Mouse (Mus musculus): ENCODE data around the gene Gmps. TPM values are rescaled to one million over a fixed set of nuclear protein-coding genes. Genes with fewer than 3 reads are reported as not detected.

The Gmps gene
- total RNA-seq (2021): 10 to 100 TPM; 24.4 to 25.0 TPM
- long read RNA-seq, experiment 1, full-length matches to known transcripts: 83 of 92 reads
- long read RNA-seq, experiment 1, partial matches to known transcripts: 5 of 92 reads
- long read RNA-seq, experiment 1, other reads (novel, unspliced or antisense): 4 of 92 reads
- long read RNA-seq, experiment 2, full-length matches to known transcripts: 11 of 12 reads
- long read RNA-seq, experiment 2, partial matches to known transcripts: 0 of 12 reads
- long read RNA-seq, experiment 2, other reads (novel, unspliced or antisense): 1 of 12 reads

GRCm38 (mm10) chr3:63975955-63976908 lies at the start of gene Gmps:
Gmps (plus strand) TSS chr3:63976106.
- DNase-seq: peak; percentile 94 to 96

- DNase-seq: peak; percentile 94 to 96
Measured at GRCm38 (mm10) chr3:63928878-63929859, 46.7 kb upstream of the Gmps start, which contains the start of gene E130311K13Rik. E130311K13Rik (minus strand) TSS chr3:63929472.

DNA sequence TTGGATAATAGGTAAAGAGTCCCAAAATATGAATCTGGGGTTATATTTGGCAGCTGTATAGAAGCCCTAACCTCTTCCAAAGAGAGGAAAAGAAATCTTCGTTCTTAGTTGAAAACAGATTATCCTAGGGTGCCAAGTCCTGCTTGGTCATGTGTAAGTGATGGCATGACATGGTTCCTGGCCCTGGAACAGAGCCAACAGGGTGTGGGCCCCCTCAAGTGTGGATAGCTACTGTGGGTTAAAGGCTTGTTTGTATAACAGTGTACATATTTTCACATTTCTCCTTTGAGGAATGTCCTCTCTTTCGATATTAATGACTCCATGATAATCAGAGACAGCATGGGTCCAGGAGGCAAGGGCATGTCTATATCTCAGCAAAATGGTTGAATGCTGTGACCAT lies 37.0 kb upstream of the Gmps start:
- DNase-seq: no peak

DNA sequence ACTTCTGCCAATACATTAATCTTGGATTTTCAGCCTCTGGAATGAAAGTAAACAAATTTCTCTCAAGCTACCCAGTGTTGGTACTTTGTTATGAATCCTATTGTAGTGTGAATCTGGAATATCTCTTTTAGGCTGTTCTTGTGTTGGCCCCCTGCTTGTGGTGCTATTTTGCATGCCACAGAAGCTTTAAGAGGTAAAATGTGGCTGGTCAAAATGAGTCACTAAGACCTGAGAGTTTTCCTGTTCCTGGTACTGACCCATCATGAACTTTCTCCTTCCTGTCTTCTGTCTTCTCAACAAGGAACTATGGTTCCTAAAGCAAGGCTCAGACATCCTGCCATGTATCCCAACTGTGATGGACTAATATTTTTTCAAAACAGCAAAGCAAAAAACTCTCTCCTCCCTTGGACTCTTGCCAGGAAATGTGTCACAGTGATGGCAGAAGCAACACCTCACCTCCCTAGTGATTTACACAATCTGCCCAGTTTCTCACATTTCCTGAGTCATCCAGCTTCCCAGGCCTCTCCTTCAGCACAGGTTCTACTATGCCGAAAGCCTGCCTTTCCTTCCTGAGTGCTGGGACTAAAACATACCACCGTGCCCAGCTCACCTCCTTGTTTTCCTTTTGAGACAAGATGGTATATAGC lies 34.6 kb upstream of the Gmps start:
- DNase-seq: no peak

DNA sequence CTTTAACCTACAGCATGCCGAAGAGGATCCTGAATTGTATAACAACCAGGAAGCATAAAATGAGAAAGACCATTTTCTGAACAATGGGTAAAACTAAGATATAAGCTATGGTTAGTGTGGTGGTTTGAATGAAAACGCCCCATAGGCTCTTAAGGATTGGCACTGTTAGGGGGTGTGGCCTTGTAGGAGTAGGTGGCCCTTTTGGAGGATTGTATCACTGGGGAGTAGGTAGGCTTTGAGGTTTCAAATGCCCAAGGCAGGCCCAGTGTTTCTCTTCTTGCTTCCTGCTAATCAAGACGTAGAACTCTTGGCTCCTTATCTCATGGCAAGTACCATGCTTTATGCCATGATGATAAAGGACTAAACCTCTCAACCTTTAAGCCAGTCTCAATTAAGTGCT lies 26.1 kb upstream of the Gmps start:
- no peak for DNase-seq

DNA sequence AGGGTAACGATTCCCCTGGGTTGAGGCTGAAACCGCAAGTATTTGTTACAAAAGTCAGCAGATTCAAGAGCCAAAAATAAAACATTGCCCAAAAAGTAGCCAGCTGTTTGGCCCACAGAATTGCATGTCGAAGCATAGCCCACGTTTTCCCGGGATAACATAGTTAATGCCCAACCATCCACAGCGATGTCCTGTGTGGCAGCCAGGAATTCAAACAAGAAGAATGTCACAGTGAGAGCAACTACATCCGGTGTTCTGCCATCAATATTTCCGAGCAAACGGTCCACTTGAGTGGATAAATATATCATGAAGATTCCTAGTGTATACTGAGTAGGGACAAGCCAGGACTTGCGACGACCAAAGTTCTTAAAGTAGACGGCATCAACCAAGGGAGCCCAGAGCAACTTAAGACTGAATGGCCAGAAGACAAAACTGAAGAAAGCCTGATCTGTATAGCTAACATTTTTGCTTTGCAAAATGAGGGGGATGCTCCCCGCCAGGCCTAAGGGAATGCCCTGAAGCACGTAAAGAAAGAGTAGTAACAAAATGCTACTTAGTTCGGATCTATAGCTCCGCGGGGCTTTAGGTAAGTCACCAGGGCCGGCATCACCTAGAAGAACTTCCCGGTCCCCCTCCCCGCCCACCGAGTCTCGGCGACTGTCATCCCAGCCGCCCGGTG lies 12.3 kb upstream of the Gmps start:
- DNase-seq: peak in 1 of 2 experiments; percentile 1

GRCm38 (mm10) chr3:63964100-63964921 lies 11.6 kb upstream of the Gmps start, which contains the start of gene Slc33a1:
Slc33a1 (minus strand) TSS chr3:63964768.
- peak; percentile 98 to 99 for DNase-seq

DNA sequence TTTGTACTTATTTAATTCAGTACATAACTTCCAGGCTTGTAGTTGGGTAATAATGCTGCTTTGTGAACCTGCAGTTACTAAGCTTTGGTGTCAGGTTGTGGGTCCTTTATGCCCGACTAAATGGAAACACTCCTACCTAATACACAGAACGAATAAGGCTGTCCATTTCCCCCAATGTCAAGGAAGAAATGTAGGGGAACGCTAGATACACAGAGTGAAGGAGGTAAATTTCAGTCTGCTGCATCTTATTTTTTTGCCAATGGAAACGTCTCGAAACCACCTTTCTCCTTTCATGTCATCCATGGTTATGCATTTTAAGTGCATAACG lies 11.0 kb upstream of the Gmps start:
- DNase-seq: no peak

GRCm38 (mm10) chr3:63965929-63966328 lies 10.0 kb upstream of the Gmps start:
- no peak for DNase-seq

DNA sequence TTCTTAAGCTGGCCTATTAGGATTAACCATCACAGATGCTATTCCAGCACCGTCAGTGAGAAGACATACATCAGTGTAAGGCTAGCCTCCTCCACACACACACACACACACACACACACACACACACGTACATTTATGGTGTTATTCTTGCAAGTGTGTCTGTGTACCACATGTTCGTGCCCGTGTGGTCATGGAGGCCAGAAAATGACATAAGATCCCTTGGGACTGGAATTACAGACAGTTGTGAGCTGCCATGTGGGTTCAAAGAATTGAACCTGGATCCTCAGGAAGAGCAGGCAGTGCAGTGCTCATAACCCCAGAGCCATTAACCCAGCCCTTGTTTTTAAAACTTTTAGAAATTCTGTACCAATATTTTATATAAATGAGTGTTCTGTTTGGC lies 2.0 kb downstream of the Gmps start:
- no peak for DNase-seq

DNA sequence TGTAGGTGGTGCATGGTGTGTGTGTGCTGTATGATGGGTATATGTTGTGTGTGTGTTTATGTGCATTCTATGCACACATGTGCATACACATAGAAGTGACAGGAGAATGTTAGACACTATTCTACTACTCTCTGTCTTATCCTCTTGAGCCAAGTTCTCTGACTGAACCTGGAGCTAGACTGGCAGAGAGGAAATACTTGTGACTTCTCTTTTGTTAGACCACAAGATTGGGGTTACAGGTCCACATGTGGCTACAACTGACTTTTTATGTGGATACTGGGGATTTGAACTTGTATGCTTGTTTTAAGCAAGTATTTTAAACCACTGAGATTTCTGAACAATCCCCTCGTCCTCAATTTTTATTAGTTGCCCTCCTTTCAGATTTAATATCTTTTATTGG lies 10.8 kb downstream of the Gmps start:
- no peak for DNase-seq

DNA sequence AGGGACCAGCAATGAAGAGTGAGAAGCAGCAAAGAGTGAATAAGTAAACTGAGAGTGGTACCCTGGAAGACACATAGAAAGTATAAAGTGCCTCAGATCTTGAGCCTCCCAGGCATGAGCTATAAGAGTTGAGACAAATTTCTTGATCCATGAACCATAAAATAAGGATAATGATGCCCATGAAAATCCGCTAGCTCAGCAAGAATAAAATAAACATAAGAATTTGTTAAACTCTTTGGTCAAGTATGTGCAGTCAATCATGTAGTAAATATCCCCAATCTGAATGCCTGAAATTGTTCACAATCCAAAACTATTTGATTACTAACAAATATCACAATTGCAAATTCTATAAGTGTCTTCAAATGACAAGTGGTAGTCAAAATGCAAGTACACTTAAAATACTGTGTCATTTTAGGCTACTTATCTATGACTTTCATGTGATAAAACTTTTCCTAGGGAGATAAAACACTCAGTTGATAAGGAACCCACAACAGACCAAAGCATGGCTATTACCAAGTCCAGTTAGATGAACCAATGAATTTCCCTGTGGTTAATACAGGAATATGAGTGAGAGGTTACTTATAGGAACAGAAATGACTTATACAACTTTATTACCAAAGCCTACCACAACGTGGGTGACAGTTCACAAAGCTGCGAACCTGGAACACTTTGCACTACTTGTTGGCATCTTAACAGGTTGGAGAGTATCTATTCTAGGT lies 13.0 kb downstream of the Gmps start:
- DNase-seq: no peak

- no peak for DNase-seq
Measured at GRCm38 (mm10) chr3:64021436-64021835, 45.5 kb downstream of the Gmps start.

- DNase-seq: no peak
Measured at GRCm38 (mm10) chr3:64021867-64022266, 46.0 kb downstream of the Gmps start.

DNA sequence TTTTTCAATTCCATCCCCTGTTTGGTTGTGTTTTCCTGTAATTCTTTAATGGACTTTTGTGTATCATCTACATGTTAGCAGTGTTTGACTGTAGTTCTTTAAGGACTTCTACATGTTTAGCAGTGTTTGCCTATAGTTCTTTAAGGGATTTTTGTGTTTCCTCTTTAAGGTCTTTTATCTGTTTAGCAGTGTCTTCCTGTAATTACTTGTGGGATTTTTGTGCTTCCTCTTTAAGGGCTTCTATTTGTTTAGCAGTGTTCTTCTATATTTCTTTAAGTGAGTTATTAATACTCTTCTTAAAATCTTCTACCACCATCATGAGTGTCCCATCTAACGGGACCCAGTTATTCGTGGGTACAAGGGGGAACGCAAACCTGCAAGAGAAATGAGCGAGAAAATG lies 53.9 kb downstream of the Gmps start:
- DNase-seq: no peak

GRCm38 (mm10) chr3:64038136-64038841 lies 62.4 kb downstream of the Gmps start:
- no peak for DNase-seq

DNA sequence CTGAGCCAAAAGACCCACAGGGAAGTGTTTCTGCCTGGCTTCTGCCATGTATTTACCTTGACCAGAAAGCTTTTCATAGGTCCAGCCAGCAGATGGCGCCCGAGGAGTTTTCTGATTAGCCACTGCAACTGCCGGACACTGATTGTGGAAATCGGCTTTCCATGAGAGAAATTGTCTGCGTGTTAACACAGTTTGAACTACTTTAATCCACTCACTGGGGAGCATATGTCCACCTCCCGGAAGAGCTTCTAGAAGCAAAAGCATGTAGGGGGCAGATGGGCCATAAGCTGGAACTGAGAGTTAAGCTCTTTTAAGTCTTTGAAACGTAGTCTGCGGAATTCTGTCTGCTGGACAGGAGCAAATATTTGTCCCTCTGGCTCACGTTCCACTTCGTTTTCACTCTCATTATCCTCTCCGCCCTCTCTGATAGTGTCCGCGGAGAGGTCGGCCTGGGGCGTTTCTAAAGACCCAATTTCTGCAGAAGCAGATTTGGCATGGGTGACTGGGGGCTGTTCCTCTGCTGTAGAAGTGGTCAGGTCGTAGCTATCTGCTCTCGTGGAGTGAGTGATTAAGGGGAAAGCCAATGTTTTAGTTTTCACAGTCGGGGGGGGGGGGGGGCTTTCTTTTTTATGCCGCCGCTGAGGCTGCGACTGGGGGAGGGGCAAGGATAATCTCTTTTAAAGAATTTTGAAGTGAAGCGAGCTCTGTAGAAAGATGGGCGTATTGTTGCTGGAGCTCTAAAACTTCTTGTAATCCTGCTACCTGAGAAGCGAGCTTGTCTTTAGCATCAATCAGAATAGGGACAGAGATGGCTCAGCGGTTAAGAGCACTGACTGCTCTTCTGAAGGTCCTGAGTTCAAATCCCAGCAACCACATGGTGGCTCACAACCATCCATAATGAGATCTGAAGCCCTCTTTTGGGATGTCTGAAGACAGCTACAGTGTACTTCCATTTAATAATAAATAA lies 64.2 kb downstream of the Gmps start:
- DNase-seq: peak; percentile 92 to 93

All from adrenal gland, postnatal 36 days (tissue).